Mouse (Mus musculus) CH12.LX (cell line): ENCODE results near the gene Synpo2. TPM values are rescaled to one million over a fixed set of nuclear protein-coding genes. Genes with fewer than 3 reads are reported as not detected.

Source experiments
- DNase-seq: peaks from one replicate; pipeline ENCODE4 v3.0.0-alpha.2; 2013; ENCODE audit errors: extremely low read depth
- H3K27ac ChIP-seq: 2 replicates; pipeline ENCODE4 v1.5.1; 2012; ENCODE audit warnings: low read depth, mild to moderate bottlenecking, control low read depth, moderate library complexity; ENCODE audit not compliant: insufficient read depth
- H3K27me3 ChIP-seq: replicated peaks from 2 replicates; pipeline ENCODE3; 2012; ENCODE audit warnings: inconsistent platforms
- H3K36me3 ChIP-seq, 2 experiments: replicated peaks in 1 of 2; 2 replicates each; pipeline versions ENCODE3 to v1.6.1; 2012; ENCODE audit warnings: inconsistent platforms in 1 of 2, low read length in 1 of 2, mild to moderate bottlenecking in 1 of 2, mixed read lengths in 1 of 2, moderate library complexity in 1 of 2; ENCODE audit not compliant: control insufficient read depth in 1 of 2, insufficient read depth in 1 of 2
- H3K4me1 ChIP-seq, 2 experiments: 2 replicates each; pipeline ENCODE4 v1.6.1; 2012; ENCODE audit warnings: inconsistent platforms in 1 of 2, moderate library complexity in 1 of 2; ENCODE audit not compliant: insufficient read depth in 2 of 2, control insufficient read depth in 1 of 2
- H3K4me2 ChIP-seq: 2 replicates; pipeline ENCODE4 v1.6.1; 2012; ENCODE audit warnings: low read depth, mild to moderate bottlenecking, control low read depth; ENCODE audit not compliant: poor library complexity, insufficient read depth, severe bottlenecking
- H3K4me3 ChIP-seq, 3 experiments: fragments of 150-350 bp in 1 of 3; sonication (generic) in 1 of 3; replicated peaks in 1 of 3; 2 replicates each; pipeline versions ENCODE3 to v1.5.1; 2011 to 2012; ENCODE audit warnings: low read depth in 2 of 3, low read length in 2 of 3, mild to moderate bottlenecking in 2 of 3, moderate library complexity in 2 of 3, control low read depth in 1 of 3, improper control_type of control experiment in 1 of 3, inconsistent platforms in 1 of 3, mixed read lengths in 1 of 3; ENCODE audit not compliant: poor library complexity in 1 of 3
- H3K79me2 ChIP-seq: replicated peaks from 2 replicates; pipeline ENCODE4 v1.6.1; 2012; ENCODE audit warnings: mild to moderate bottlenecking, moderate library complexity; ENCODE audit not compliant: control insufficient read depth, poor library complexity, insufficient read depth, severe bottlenecking; ENCODE audit errors: extremely low read depth
- H3K9ac ChIP-seq: 2 replicates; pipeline ENCODE4 v1.6.1; 2012; ENCODE audit warnings: low read depth, mild to moderate bottlenecking, control low read depth, moderate library complexity; ENCODE audit not compliant: insufficient read depth
- H3K9me3 ChIP-seq: replicated peaks from 2 replicates; pipeline ENCODE3; 2012; ENCODE audit warnings: low read length, inconsistent platforms, mixed read lengths
- CHD1 ChIP-seq: IDR thresholded peaks from 2 replicates; pipeline ENCODE4 v1.6.1; 2012; ENCODE audit warnings: low read depth, low read length, improper control_type of control experiment, inconsistent platforms
- E2F4 ChIP-seq: IDR thresholded peaks from 2 replicates; pipeline ENCODE4 v1.6.1; 2011; ENCODE audit warnings: low read depth, low read length, improper control_type of control experiment; ENCODE audit not compliant: insufficient replicate concordance
- ELF1 ChIP-seq: IDR thresholded peaks from 2 replicates; pipeline ENCODE4 v1.6.1; 2014; ENCODE audit warnings: low read depth, mild to moderate bottlenecking, inconsistent platforms, low read length, improper control_type of control experiment
- ETS1 ChIP-seq: conservative IDR thresholded peaks from 2 replicates; pipeline ENCODE4 v1.6.1; 2012; ENCODE audit warnings: low read depth, mild to moderate bottlenecking, inconsistent platforms, low read length, improper control_type of control experiment, moderate library complexity
- IRF4 ChIP-seq: IDR thresholded peaks from 2 replicates; pipeline ENCODE4 v1.6.1; 2014; ENCODE audit warnings: low read depth, mild to moderate bottlenecking, inconsistent platforms, low read length, improper control_type of control experiment
- JUND ChIP-seq: conservative IDR thresholded peaks from 2 replicates; pipeline ENCODE4 v1.6.1; 2011; ENCODE audit warnings: low read depth, low read length, improper control_type of control experiment
- MEF2A ChIP-seq: IDR thresholded peaks from 2 replicates; pipeline ENCODE4 v1.6.1; 2014; ENCODE audit warnings: low read depth, mild to moderate bottlenecking, inconsistent platforms, low read length, improper control_type of control experiment, borderline replicate concordance
- MXI1 ChIP-seq: IDR thresholded peaks from 2 replicates; pipeline ENCODE4 v1.6.1; 2011; ENCODE audit warnings: mild to moderate bottlenecking, low read depth, low read length, improper control_type of control experiment
- NRF1 ChIP-seq: IDR thresholded peaks from 2 replicates; pipeline ENCODE4 v1.6.1; 2014; ENCODE audit warnings: low read depth, mild to moderate bottlenecking, inconsistent platforms, low read length, improper control_type of control experiment, moderate library complexity
- POLR2AphosphoS2 ChIP-seq: IDR thresholded peaks from 2 replicates; pipeline ENCODE4 v1.6.1; 2011; ENCODE audit warnings: low read depth, low read length, improper control_type of control experiment
- SIN3A ChIP-seq: IDR thresholded peaks from 2 replicates; pipeline ENCODE4 v1.6.1; 2012; ENCODE audit warnings: low read length, improper control_type of control experiment, inconsistent platforms
- SMC3 ChIP-seq: IDR thresholded peaks from 2 replicates; pipeline ENCODE4 v1.6.1; 2011; ENCODE audit warnings: low read depth, low read length, improper control_type of control experiment
- USF1 ChIP-seq: IDR thresholded peaks from 2 replicates; pipeline ENCODE4 v1.6.1; 2014; ENCODE audit warnings: low read depth, mild to moderate bottlenecking, inconsistent platforms, low read length, improper control_type of control experiment
- ZKSCAN1 ChIP-seq: IDR thresholded peaks from 2 replicates; pipeline ENCODE4 v1.6.1; 2012; ENCODE audit warnings: low read depth, inconsistent platforms, low read length, improper control_type of control experiment, borderline replicate concordance
- dilution Hi-C: fragments of 300-500 bp; cut with MboI; formaldehyde crosslinking; loops from 2 replicates; pipeline ENCODE4 v1.14.3; 2020; ENCODE audit warnings: low sequenced_read_pairs; ENCODE audit not compliant: extremely low pct_unique_long_range_greater_than_20kb, extremely low pct_ligation_motif_present
- in situ Hi-C: fragments of 300-500 bp; cut with MboI; formaldehyde crosslinking; loops from 3 replicates; pipeline ENCODE4 v1.14.3; 2019; ENCODE audit warnings: low sequenced_read_pairs, low pct_ligation_motif_present, low pct_unique_long_range_greater_than_20kb, mixed read lengths
- polyA plus RNA-seq: library from polyadenylated mRNA; unstranded; fragments of >175 nt; gene quantifications from 2 replicates; pipeline ENCODE4 v1.2.1, GENCODE M21; 2012; ENCODE audit warnings: low read depth; ENCODE audit not compliant: insufficient read length
- total RNA-seq, 2 experiments: library from RNA; depleted of rRNA; stranded (reverse); fragments of 300-350 nt in 1 of 2; fragments of >200 nt in 1 of 2; gene quantifications; 2 replicates each; pipeline ENCODE4 v1.2.3; 2012 to 2014

Synpo2 gene
- total and polyA plus RNA-seq, 3 experiments: 0.13 to 1.1 (median 0.13) TPM

GRCm38 (mm10) chr3:123174379-123174697 lies 61.6 kb downstream of the Synpo2 start:
- H3K36me3 ChIP-seq: no peaks in the 10 kb centered on the region

GRCm38 (mm10) chr3:123173553-123174378 lies 62.2 kb downstream of the Synpo2 start:
- in situ Hi-C loops: loop anchor here (5.0 to 10.0 kb wide), 3 partner anchors 61 to 181 kb away; partner anchors contain the start of gene Synpo2

More at GRCm38 (mm10) chr3:123174379-123174697, 61.6 kb downstream of the Synpo2 start:
- Histone ChIP-seq H3K27me3 (no peaks in the 10 kb centered on the region), H3K4me2 (peak overlapping the region; percentile 48), H3K4me3 (peak overlapping the region; percentile 2 to 39 (median 10)), H3K9ac (peak overlapping the region; percentile 37), H3K27ac (peak overlapping the region; percentile 53; the same call in 1 of the 2 replicates), H3K4me1 (peaks cover 6 to 52% of the 10 kb centered on the region in 2 experiments), H3K9me3 (no peaks in the 10 kb centered on the region), H3K79me2 (no peaks in the 10 kb centered on the region)
- in situ Hi-C loops (loop anchor here (5.0 to 10.0 kb wide), 3 partner anchors 60 to 180 kb away; partner anchors contain the start of gene Synpo2), dilution Hi-C loops (no loop called here)
- TF ChIP-seq SIN3A (peak; percentile 69; the same call in 1 of the 2 replicates), MXI1 (no peak), E2F4 (no peak), ZKSCAN1 (no peak), ETS1 (peak; percentile 40; the same call in 1 of the 2 replicates), ELF1 (no peak), SMC3 (no peak), IRF4 (peak; percentile 84), MEF2A (peak; percentile 70)
- peak; percentile 64 for DNase-seq

GRCm38 (mm10) chr3:123172151-123172550 lies 63.8 kb downstream of the Synpo2 start:
- Histone ChIP-seq H3K27ac (no peak overlapping the region), H3K9me3 (no peaks in the 10 kb centered on the region), H3K4me3 (no peak overlapping the region), H3K27me3 (no peaks in the 10 kb centered on the region), H3K9ac (no peak overlapping the region), H3K4me2 (no peak overlapping the region), H3K36me3 (no peaks in the 10 kb centered on the region), H3K4me1 (peaks cover 7 to 47% of the 10 kb centered on the region in 2 experiments), H3K79me2 (no peaks in the 10 kb centered on the region)
- no peak for TF ChIP-seq JUND
- no peak for TF ChIP-seq USF1
- TF ChIP-seq SMC3: no peak
- no peak for TF ChIP-seq ELF1
- TF ChIP-seq POLR2AphosphoS2: no peak
- no peak for DNase-seq
- dilution Hi-C loops: no loop called here
- in situ Hi-C loops: loop anchor here (5.0 to 10.0 kb wide), 3 partner anchors 63 to 183 kb away; partner anchors contain the start of gene Synpo2

More at GRCm38 (mm10) chr3:123173553-123174378, 62.2 kb downstream of the Synpo2 start:
- no peaks in the 10 kb centered on the region for H3K9me3 ChIP-seq
- peak overlapping the region; percentile 48 for H3K4me2 ChIP-seq
- dilution Hi-C loops: no loop called here
- peaks cover 7 to 55% of the 10 kb centered on the region in 2 experiments for H3K4me1 ChIP-seq
- no peaks in the 10 kb centered on the region for H3K36me3 ChIP-seq
- H3K4me3 ChIP-seq: peak overlapping the region; percentile 2 to 39 (median 10)
- no peaks in the 10 kb centered on the region for H3K27me3 ChIP-seq
- DNase-seq: peak; percentile 18
- H3K79me2 ChIP-seq: no peaks in the 10 kb centered on the region
- H3K27ac ChIP-seq: peak overlapping the region; percentile 53
- peak overlapping the region; percentile 37 for H3K9ac ChIP-seq
- TF ChIP-seq NRF1 (peak; percentile 26; the same call in 1 of the 2 replicates), IRF4 (no peak), ELF1 (peak; percentile 35), CHD1 (0 out of 2 replicates have a peak, but pooled peaks have one; percentile 47)
